Mouse (Mus musculus) forebrain, postnatal 0 days (tissue): Measurements from ENCODE around the gene Pop4. TPM values are rescaled to one million over a fixed set of nuclear protein-coding genes. Genes with fewer than 3 reads are reported as not detected.

Experiments
- ATAC-seq: fragments of 200-750 bp; cut with Nextera tagmentation; 2 replicates; pipeline ENCODE4 v1.8.0; 2017; ENCODE audit warnings: mild to moderate bottlenecking, moderate library complexity
- DNase-seq: peaks from one replicate; pipeline ENCODE4 v3.0.0-alpha.2; 2015
- H3K27ac ChIP-seq: fragments of 300-500 bp; sonication (generic); 2 replicates; pipeline ENCODE4 v1.5.1; 2014; ENCODE audit warnings: low read depth, mild to moderate bottlenecking, antibody characterized with exemption, low read length, moderate library complexity, mixed read lengths
- H3K27me3 ChIP-seq: fragments of 300-500 bp; sonication (generic); 2 replicates; pipeline ENCODE4 v1.6.1; 2014; ENCODE audit warnings: mild to moderate bottlenecking, low read length, mixed read lengths; ENCODE audit not compliant: insufficient read depth
- H3K36me3 ChIP-seq: fragments of 300-500 bp; sonication (generic); 2 replicates; pipeline ENCODE4 v1.6.1; 2014; ENCODE audit warnings: mild to moderate bottlenecking, moderate library complexity; ENCODE audit not compliant: insufficient read depth
- H3K4me1 ChIP-seq: fragments of 300-500 bp; sonication (generic); 2 replicates; pipeline ENCODE4 v1.6.1; 2014; ENCODE audit warnings: antibody characterized with exemption; ENCODE audit not compliant: insufficient read depth
- H3K4me2 ChIP-seq: fragments of 300-500 bp; sonication (generic); 2 replicates; pipeline ENCODE4 v1.6.1; 2014; ENCODE audit warnings: low read depth, mild to moderate bottlenecking, moderate library complexity
- H3K4me3 ChIP-seq: fragments of 300-500 bp; sonication (generic); 2 replicates; pipeline ENCODE4 v1.5.1; 2014; ENCODE audit warnings: low read depth, low read length, mixed read lengths
- H3K9ac ChIP-seq: fragments of 300-500 bp; sonication (generic); 2 replicates; pipeline ENCODE4 v1.6.1; 2014; ENCODE audit warnings: mild to moderate bottlenecking
- H3K9me3 ChIP-seq: fragments of 300-500 bp; sonication (generic); 2 replicates; pipeline ENCODE4 v1.6.1; 2016; ENCODE audit warnings: low read length
- CTCF ChIP-seq: sonication (generic); IDR thresholded peaks from 2 replicates; pipeline ENCODE4 v1.5.1; 2016; ENCODE audit warnings: antibody characterized with exemption, control low read depth, low read depth
- WGBS: fragments of 180-500 bp; shearing (Covaris S2); extraction: QIAGEN DNeasy Blood & Tissue Kit; methylation state at CpG from one replicate; pipeline ENCODE4 v1.1.7; 2014; 5-methylcytosine and 5-hydroxymethylcytosine counted together
- polyA plus RNA-seq: library from polyadenylated mRNA; unstranded; fragments of >200 nt; fragmentation: Nextera tagmentation; extraction: Ambion mirVana; gene quantifications from 2 replicates; pipeline ENCODE4 v1.2.1, GENCODE M21; 2015
- total RNA-seq: library from RNA; depleted of rRNA; stranded (reverse); fragments of >200 nt; gene quantifications from 2 replicates; pipeline ENCODE4 v1.2.3, GENCODE M21; 2014; rRNA removed

Pop4 gene
- total and polyA plus RNA-seq, 2 experiments from 2014 or later = 74.9 to 76.9 TPM

GRCm38 (mm10) chr7:38219526-38219925 is 51.7 kb downstream of the Pop4 start:
- DNase-seq (no peak), ATAC-seq (no peak)
- H3K4me1 ChIP-seq = no peaks in the 10 kb centered on the region
- H3K4me3 ChIP-seq = no peak overlapping the region
- no peaks in the 10 kb centered on the region for H3K36me3 ChIP-seq
- no peak overlapping the region for H3K4me2 ChIP-seq
- no peaks in the 10 kb centered on the region for H3K27me3 ChIP-seq
- H3K9me3 ChIP-seq = no peaks in the 10 kb centered on the region
- no peak overlapping the region for H3K9ac ChIP-seq
- WGBS = 93% methylated on average over 4 of the region's 4 CpGs
- H3K27ac ChIP-seq = no peak overlapping the region
- no peak for TF ChIP-seq CTCF

- DNase-seq = no peak
- H3K4me3 ChIP-seq = no peak overlapping the region
- WGBS = 80% methylated on average over 8 of the region's 8 CpGs
- no peaks in the 10 kb centered on the region for H3K4me1 ChIP-seq
- no peaks in the 10 kb centered on the region for H3K27me3 ChIP-seq
- no peaks in the 10 kb centered on the region for H3K36me3 ChIP-seq
- H3K9ac ChIP-seq = no peak overlapping the region
- H3K27ac ChIP-seq = no peak overlapping the region
- H3K4me2 ChIP-seq = no peak overlapping the region
- no peak for ATAC-seq
- TF ChIP-seq CTCF = no peak
- H3K9me3 ChIP-seq = no peaks in the 10 kb centered on the region
These were observed 52.4 kb downstream of the Pop4 start for GRCm38 (mm10) chr7:38218631-38219367.

GRCm38 (mm10) chr7:38217417-38218171 is 53.6 kb downstream of the Pop4 start:
- no peak overlapping the region for H3K4me3 ChIP-seq
- no peak overlapping the region for H3K9ac ChIP-seq
- WGBS = 68% methylated on average over 5 of the region's 5 CpGs
- no peak overlapping the region for H3K4me2 ChIP-seq
- H3K36me3 ChIP-seq = no peaks in the 10 kb centered on the region
- peak; percentile 69 for ATAC-seq
- H3K9me3 ChIP-seq = no peaks in the 10 kb centered on the region
- no peak overlapping the region for H3K27ac ChIP-seq
- no peak for TF ChIP-seq CTCF
- no peaks in the 10 kb centered on the region for H3K4me1 ChIP-seq
- no peaks in the 10 kb centered on the region for H3K27me3 ChIP-seq
- DNase-seq = peak; percentile 7

GRCm38 (mm10) chr7:38215697-38216096 is 55.5 kb downstream of the Pop4 start:
- 92% methylated on average over 6 of the region's 6 CpGs for WGBS
- H3K4me2 ChIP-seq = no peak overlapping the region
- TF ChIP-seq CTCF = no peak
- H3K9ac ChIP-seq = no peak overlapping the region
- H3K9me3 ChIP-seq = no peaks in the 10 kb centered on the region
- no peaks in the 10 kb centered on the region for H3K4me1 ChIP-seq
- DNase-seq = no peak
- H3K36me3 ChIP-seq = no peaks in the 10 kb centered on the region
- H3K27me3 ChIP-seq = no peaks in the 10 kb centered on the region
- ATAC-seq = no peak
- H3K27ac ChIP-seq = no peak overlapping the region
- no peak overlapping the region for H3K4me3 ChIP-seq

- no peak for TF ChIP-seq CTCF
- H3K4me2 ChIP-seq = no peak overlapping the region
These were observed 55.9 kb downstream of the Pop4 start for GRCm38 (mm10) chr7:38215281-38215680.

GRCm38 (mm10) chr7:38214473-38215214 is 56.6 kb downstream of the Pop4 start:
- TF ChIP-seq CTCF = no peak
- no peak for ATAC-seq
- H3K27me3 ChIP-seq = no peaks in the 10 kb centered on the region
- DNase-seq = no peak
- 71% methylated on average over 5 of the region's 5 CpGs for WGBS
- H3K27ac ChIP-seq = no peak overlapping the region
- H3K9ac ChIP-seq = no peak overlapping the region
- H3K9me3 ChIP-seq = no peaks in the 10 kb centered on the region
- H3K4me3 ChIP-seq = no peak overlapping the region
- H3K36me3 ChIP-seq = no peaks in the 10 kb centered on the region
- no peak overlapping the region for H3K4me2 ChIP-seq
- no peaks in the 10 kb centered on the region for H3K4me1 ChIP-seq

More at GRCm38 (mm10) chr7:38215281-38215680, 55.9 kb downstream of the Pop4 start:
- H3K4me1 ChIP-seq = no peaks in the 10 kb centered on the region
- ATAC-seq (no peak), DNase-seq (no peak)
- H3K27ac ChIP-seq = no peak overlapping the region
- H3K36me3 ChIP-seq = no peaks in the 10 kb centered on the region
- H3K4me3 ChIP-seq = no peak overlapping the region
- WGBS = 70% methylated on average over 7 of the region's 7 CpGs
- no peak overlapping the region for H3K9ac ChIP-seq
- H3K9me3 ChIP-seq = no peaks in the 10 kb centered on the region
- no peaks in the 10 kb centered on the region for H3K27me3 ChIP-seq

GRCm38 (mm10) chr7:38212651-38213062 is 58.6 kb downstream of the Pop4 start:
- 38% methylated on average over 3 of the region's 3 CpGs for WGBS
- Histone ChIP-seq H3K36me3 (no peaks in the 10 kb centered on the region), H3K4me3 (no peak overlapping the region), H3K9ac (no peak overlapping the region), H3K27ac (no peak overlapping the region), H3K4me2 (no peak overlapping the region), H3K4me1 (no peaks in the 10 kb centered on the region), H3K27me3 (no peaks in the 10 kb centered on the region), H3K9me3 (no peaks in the 10 kb centered on the region)
- no peak for TF ChIP-seq CTCF
- ATAC-seq (no peak), DNase-seq (no peak)

Other genes with a start within 250 kb of the Pop4 start
- 43.6 and 49.4 TPM in 2 replicates for gene Uri1, start 247.9 kb downstream of the Pop4 start, total RNA-seq
- gene Uri1, start 247.9 kb downstream of the Pop4 start, polyA plus RNA-seq = 35.9 and 39.0 TPM in 2 replicates
- 7.5 and 9.9 TPM in 2 replicates for gene Ccne1, start 163.9 kb downstream of the Pop4 start, total RNA-seq
- 8.3 and 11.8 TPM in 2 replicates for gene Ccne1, start 163.9 kb downstream of the Pop4 start, polyA plus RNA-seq
- 18.2 and 24.9 TPM in 2 replicates for gene 1600014C10Rik, start 88.2 kb downstream of the Pop4 start, total RNA-seq
- gene 1600014C10Rik, start 88.2 kb downstream of the Pop4 start, polyA plus RNA-seq = 12.8 and 20.8 TPM in 2 replicates
- gene Plekhf1, start 43.4 kb downstream of the Pop4 start, total RNA-seq = 0.62 and 0.86 TPM in 2 replicates
- gene Plekhf1, start 43.4 kb downstream of the Pop4 start, polyA plus RNA-seq = 0.52 and 0.54 TPM in 2 replicates